Mouse (Mus musculus) common myeloid progenitor, adult 5-6 weeks (primary cell): Measurements from ENCODE around the gene Cobll1. TPM values are rescaled to one million over a fixed set of nuclear protein-coding genes. Genes with fewer than 3 reads are reported as not detected.
A peak's percentile ranks its signal among the peaks of the same experiment; 100 is the strongest.

Experiments
- ATAC-seq: replicated peaks from 2 replicates; pipeline ENCODE4 v1.8.0; 2016; ENCODE audit warnings: low read depth, mild to moderate bottlenecking, moderate TSS enrichment, inconsistent platforms; ENCODE audit not compliant: poor library complexity, severe bottlenecking
- total RNA-seq: library from RNA; stranded (forward); fragments of 200-1000, 187-1606 nt; gene quantifications from 2 replicates; pipeline ENCODE4 v1.2.3, GENCODE M21; 2017

The Cobll1 gene
- total RNA-seq, 1 experiment from 2014 or later: 6.9 TPM

GRCm38 (mm10) chr2:65237610-65238170 lies 1.5 kb downstream of the Cobll1 start:
- peak; percentile 51 for ATAC-seq

DNA sequence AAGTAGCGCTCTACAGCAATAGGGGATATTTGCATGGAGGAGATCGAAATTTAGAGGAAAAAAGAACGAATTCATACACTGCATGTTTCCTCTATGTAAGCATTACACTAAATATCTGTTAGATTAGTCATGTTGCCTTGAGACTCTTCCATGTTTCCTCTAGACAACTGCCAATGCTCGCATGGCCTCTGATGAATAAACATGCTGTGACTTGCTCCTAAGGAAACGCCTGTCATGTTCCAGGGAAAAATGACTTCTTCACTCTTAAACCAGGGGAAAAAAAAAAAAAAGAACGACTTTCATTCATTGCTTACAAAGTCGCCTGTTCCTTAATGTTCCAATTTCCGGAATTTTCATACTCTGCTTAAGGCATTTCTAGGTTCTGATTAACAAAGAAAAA lies 2.1 kb downstream of the Cobll1 start:
- no peak for ATAC-seq

DNA sequence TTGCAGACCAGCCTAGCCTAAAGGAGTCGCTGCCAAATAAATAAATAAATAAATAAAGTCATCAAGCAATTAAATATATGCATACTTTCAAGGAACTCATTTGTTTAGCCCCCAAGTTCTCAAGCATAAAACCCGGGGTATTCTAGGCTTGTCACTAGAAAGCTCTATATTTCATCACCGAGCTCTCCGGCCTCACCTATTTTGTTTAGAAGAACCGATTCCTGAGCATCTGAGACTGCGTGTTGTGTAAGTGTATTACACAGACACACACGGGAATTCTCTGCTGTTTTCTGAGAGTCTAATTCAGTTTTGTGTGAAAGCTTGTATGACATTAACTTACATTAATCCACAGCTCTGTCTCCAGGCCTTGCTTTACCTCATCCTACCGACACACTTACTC lies 2.6 kb downstream of the Cobll1 start:
- no peak for ATAC-seq

DNA sequence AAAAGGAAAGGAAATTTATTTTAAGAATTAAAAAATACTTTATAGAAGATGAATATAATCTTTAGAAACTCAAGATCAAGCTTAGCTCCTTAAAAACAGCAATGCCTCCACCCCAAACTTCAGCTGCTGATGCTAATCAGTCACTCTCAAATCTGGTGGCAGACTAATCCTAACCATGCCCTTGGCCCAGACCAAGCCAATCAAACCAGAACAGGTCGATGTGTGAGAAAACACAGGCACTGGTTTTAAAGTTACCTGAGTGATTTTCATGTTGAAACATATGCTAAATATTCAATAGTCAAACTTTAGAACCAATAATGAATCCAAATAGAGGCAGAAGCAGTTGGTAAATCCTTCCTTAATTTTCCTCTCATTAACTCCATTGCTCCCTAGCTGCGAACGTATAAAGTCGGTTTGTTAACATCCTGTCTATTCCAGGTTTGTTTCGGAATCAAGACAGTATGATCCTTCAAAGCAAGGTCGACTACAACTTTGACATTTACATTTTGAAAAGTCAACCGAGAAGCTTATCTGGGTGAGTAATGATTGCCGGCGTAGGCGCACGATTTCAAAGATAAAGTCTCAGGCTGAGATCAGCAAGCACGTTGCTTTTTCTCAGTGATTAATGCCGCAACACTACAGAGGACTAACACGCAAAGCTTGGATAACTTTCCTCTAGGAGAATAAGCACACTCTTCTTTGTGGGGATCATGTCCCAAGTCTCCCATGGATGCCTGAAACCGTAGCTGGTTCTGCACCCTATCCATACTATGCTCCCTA lies 6.3 kb downstream of the Cobll1 start:
- no peak for ATAC-seq

GRCm38 (mm10) chr2:65228426-65228825 lies 10.8 kb downstream of the Cobll1 start:
- no peak for ATAC-seq

DNA sequence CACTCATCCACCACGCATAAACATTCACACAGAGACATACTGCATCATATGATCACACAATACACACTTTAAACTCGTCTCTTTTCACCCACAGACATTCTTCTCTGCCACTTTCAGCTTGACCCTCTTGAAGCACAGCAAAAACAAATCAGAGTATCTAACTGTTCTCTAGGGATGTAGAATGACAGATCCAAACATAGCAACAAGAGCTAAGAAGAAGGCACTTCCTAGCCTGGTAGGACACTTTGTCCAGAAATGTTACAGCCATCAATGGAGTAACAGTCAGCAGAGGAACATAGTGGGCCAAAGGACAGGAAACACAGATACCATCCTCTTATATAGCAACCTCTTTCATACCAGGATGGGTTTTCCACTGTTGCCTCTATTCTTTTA lies 11.3 kb downstream of the Cobll1 start:
- ATAC-seq: no peak

DNA sequence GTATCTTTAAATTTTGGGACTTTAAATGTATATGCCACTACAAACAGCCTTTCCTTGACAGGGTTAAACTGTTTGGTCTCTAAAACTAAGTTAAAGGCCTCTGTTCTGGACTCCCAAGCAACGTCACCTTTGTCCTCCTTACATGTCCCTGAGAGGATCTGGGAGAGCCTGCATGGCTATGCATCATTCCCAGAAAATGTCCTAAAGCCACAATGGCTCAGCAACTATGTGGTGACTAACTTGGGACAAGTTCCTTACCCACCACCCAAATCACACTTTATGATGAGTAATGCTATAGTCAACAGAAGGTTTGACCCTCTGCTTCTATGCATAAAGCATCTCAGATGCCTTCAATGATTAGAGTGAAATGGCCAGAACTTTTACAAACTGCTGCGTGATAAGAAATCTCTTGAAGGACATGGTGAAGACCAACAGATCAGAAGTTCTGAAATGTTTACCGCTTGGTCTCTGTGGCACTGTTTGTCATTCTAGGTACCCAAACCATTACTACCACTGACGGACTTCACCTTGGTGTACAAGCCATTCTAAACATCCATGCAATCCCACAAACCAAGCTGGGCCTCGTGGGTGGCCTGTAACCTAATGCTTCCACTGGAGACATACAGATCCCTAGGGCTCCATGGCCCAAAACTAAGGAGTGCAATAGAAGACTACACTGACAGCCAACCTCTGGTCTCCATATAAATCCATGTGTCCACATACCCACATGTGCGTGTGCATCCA lies 11.9 kb downstream of the Cobll1 start:
- no peak for ATAC-seq

DNA sequence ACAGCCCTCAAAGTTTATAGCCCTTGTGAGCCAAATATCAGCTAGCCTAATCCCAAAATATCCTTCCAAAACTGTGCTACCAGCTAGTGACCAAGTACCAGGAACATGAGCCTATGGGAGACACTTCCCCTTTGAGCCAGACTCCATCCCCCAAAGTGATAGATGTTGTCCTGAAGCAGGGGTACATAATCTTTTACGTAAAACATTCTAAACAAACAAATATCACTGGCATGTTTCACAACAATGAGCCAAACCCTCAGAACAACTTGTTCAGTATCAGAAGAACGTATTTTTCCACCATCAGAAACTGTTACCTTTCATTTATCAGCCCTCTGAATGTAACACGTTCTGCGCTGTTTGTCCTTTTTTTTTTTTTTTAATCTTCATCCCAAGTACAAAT lies 12.7 kb downstream of the Cobll1 start:
- no peak for ATAC-seq

- no peak for ATAC-seq
These were observed 15.1 kb downstream of the Cobll1 start for GRCm38 (mm10) chr2:65223956-65224735.

DNA sequence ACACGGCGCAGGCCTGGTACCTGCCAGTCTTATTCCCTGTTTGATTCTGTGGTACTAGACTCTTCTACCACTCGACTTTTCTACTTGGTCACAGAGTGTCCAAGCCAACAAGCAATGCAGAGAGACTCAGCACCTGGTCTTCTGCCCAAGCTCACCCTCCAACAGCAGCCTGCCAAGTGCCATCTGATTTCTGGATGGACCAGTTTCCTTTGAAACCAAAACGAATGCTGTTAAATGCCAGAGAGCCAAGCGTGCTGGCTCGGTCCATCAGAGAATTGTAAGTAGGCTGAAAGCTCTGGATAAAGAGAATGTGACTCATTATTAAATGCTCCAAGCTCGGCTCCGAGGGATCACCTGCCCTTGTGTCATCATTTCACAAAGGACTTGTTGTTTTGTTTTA lies 16.2 kb downstream of the Cobll1 start:
- no peak for ATAC-seq

DNA sequence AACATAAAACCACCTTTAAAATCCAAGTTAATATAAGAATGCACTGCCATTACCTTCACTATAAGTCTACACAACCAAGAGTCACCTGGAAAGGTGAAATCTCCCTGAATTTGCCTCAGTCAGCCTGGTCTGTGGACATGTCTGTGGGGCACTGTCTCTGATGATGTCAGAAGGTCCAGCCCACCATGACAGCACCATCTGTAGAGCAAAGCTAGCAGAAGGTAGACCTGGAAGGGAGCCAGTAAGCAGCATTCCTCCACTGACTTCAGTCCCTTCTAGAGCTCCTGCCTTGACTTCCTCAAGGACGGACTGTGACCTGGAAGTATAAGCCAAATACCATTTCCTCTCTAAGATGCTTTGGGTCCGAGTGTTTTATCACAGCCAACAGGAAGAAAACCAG lies 17.6 kb downstream of the Cobll1 start:
- ATAC-seq: no peak

- ATAC-seq: no peak
These were observed 18.6 kb downstream of the Cobll1 start for GRCm38 (mm10) chr2:65220563-65220962.

DNA sequence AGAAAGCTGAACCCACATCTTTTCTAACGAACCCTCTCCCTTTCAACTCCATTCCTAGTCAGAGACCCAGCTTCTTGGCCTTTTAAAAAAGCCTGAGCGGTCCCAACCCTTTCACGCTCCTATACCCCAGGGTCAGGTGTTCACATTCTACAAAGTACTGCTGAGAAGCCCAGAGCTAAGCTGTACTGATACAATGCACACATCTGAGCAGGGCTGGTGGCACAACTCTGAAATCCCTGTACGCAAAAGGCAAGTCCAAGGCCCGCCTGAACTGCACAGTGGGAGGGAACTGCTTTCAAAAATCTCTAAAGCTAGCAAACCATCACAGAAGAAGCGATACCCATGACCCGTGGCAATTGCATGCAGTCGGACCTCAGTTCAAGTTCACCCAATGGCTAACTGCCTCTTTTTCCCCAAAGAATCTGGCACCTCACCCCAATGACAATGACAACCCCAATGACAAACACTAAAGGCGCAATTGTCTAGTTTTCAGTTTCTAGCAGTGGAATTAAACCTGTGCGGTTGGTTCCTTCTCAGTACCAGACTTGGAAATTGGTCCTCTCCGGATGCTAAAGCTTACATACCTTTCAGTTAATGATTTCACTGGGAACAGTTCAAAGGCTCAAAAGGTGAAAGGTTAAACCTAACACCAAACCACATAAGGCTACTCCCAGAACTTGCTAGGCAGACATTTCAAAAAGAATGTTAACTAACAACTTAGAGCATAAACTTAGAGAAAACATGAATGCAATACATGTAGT lies 19.6 kb downstream of the Cobll1 start:
- no peak for ATAC-seq

GRCm38 (mm10) chr2:65218318-65218717 lies 20.9 kb downstream of the Cobll1 start:
- ATAC-seq: no peak

GRCm38 (mm10) chr2:65217677-65218076 lies 21.5 kb downstream of the Cobll1 start:
- ATAC-seq: no peak

GRCm38 (mm10) chr2:65216163-65216562 lies 23.0 kb downstream of the Cobll1 start:
- ATAC-seq: 0 out of 2 replicates have a peak, but pooled peaks have one; percentile 58

GRCm38 (mm10) chr2:65214556-65214955 lies 24.6 kb downstream of the Cobll1 start:
- no peak for ATAC-seq

DNA sequence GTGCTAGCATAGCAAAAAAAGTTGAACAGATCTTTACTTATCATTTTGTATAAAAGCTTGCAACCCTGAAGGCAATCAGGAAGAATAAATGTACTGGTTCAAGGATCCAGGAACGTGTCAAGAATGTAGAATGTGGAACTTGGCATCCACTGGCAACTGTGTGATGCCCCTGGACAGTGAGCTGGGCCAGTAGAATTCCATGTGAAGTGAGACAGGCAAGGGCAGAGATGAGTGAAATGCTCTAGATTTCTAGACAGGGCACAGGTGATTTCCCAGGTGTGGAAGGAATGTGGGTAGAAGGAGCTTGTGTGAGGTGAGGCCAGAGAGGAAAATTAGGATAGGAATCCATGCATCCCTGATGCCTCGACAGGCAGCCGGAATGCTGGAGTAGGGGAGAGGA lies 25.5 kb downstream of the Cobll1 start:
- ATAC-seq: no peak

DNA sequence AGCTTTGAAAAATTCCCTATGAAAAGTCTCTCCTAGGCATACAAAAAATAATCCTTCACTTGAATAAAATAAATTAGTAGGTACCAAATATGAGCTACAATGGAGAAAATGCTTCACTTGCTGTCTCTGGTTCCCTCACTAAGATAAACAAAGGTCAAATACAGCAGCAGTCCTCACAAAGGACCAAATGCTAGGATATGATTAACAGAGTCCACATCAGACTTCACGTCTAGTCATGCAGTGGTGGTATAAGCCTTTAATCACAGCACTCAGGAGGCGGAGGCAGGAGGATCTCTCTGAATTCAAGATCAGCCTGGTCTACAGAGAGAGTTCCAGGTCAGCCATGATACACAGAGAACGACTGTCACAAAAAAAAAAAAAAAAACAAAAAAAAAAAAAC lies 27.6 kb downstream of the Cobll1 start:
- ATAC-seq: no peak

- ATAC-seq: peak; percentile 69; the same call in 1 of the 2 replicates
These were observed 31.5 kb downstream of the Cobll1 start for GRCm38 (mm10) chr2:65207750-65208149.
